Mouse (Mus musculus) layer of hippocampus, adult 11-12 months (tissue): ENCODE results near the gene Epo.
A peak's percentile ranks its signal among the peaks of the same experiment; 100 is the strongest.

Experiments used
- DNase-seq: peaks from one replicate; pipeline ENCODE4 v3.0.0; 2022; ENCODE audit warnings: low spot score

Gene Epo

DNA sequence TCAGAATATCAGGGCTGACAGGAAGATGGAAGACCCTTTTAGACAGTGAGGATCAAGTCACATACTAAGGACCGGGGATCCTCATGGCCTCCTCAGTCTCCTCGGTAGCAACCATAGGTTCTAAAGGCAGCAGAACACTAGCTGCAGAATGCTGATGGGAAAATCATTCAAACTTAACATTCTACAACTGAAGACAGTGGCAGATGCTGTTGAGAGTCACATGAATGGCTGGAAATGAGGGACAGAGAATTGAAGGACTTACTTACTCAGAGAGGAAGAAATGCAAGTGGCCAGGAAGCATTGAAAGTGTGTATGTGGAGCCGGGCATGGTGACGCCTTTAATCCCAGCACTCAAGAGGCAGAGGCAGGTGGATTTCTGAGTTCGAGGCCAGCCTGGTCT lies 56.1 kb downstream of the Epo start, which contains the start of gene Zan:
Zan (minus strand) TSS at position 101 of the 400 bp plus-strand sequence.
- DNase-seq: no peak

DNA sequence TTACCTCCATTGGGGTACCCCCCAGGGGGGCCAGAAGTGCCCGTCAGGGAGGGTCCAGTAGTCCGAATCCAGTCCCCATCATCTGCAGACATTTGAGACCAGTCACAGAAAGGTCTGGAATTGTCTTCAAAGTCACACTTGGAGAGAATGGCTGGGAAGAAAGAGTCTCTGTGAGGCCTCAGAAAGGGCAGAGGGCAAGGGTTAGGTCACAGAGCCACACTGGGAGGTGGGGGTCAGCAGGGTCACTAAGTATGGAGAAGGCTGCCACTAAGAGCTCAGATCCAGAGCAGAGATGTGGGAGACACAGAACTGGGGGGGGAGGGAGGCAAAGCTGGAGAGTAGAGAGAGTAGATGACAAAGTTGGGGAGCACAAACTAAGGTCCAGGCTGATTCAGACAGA lies 58.7 kb downstream of the Epo start:
- no peak for DNase-seq

DNA sequence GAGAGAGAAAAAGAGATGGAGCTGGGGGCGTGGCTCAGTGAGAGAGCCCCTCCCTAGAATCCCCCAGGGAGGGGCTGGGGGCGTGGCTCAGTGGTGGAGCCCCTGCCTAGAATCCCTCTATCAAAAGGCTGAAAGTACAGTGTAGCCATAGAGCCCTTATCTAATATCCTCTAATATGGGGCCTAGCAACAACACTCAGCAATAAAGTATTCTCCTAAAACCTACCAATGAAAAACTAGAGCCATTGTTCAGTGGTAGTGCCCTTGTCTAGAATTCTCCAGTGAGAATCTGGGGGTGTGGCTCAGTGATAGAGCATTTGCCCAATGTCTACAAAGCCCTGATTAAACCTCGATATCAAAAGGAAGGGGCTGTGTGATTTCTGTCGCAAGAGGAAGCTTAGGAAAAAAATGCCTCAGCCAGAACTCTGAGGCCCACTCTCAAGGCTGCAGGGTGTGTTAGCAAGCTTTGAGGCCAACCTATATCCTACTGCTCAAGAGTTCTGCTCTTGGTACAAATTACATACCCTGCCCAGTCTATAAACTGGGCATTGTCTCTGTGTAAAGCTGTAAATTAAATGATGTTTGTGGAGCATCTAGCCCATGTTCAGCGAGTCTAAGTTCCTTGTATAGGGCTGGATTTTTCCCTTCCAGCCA lies 60.7 kb downstream of the Epo start:
- no peak for DNase-seq

- no peak for DNase-seq
Measured at GRCm38 (mm10) chr5:137466946-137467345, 66.1 kb downstream of the Epo start.

DNA sequence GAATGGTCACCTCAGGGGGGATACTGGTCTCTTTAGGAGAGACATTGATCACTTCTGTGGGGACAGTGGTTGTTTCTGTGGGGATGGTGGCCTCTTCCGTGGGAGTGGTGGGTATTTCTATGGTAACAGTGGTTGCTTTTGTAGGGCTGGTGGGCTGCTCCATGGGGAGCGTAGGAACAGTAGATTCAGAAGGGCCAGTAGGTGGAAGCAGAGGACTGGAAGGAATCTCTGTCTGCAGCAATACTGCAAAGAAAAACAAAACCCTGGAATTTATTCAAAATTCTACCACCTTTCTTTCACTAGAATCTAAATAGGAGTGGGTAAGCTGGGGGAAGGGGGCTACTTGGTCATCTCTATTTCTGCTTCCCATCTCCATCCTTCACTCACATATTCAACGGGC lies 68.0 kb downstream of the Epo start:
- no peak for DNase-seq

DNA sequence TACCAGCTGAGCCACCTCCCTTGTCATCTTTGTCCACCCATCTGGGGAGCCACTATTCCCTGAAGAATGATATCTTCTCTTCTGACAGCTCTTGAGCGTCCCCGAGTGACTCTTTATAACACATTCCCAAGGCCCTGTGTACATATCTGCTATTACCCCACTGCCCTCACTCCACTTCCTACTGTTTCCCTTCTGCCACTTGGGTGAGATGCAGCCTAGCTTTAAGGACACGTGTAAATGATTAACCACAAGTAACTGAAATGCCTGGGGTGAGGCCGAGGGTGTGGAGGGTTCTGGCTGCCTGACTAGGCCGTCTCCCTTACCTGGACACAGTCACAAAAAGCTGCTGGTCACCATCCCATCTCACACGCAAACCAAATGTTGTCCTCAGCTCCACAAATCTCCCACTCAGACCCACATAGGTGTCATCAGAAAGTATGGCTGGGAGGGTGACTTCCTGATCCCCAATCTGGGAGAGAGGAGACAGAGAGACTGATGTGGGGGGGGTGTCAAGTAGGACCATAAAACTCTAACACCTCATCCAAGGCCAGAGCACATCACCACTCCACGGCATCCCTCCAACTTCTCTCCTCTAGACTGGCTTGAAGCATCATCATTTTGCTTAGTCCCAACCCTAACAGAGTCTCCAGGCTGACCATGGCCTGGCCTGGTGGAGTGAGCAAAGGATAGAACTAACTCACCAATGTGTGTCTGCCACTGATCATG lies 77.0 kb downstream of the Epo start:
- DNase-seq: no peak

DNA sequence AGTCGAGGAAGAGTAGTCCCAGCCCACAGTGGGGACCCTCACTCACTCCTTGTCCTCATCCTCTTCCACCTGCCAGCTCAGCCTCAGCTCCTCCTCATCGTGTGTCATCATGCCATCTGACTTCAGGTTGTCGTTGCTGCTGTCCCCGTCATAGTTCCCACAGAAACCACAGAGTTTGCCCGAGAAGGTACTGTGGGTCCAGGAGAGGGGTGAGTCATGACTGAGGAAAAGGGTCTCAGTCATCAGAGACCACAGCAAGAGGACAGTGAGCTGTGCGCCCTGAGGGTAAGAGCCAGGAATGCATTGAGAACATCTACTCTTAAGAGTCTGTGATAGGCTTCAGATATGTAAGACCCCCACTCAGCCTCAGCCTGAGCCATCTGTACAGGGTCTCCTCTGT lies 77.8 kb downstream of the Epo start:
- no peak for DNase-seq

DNA sequence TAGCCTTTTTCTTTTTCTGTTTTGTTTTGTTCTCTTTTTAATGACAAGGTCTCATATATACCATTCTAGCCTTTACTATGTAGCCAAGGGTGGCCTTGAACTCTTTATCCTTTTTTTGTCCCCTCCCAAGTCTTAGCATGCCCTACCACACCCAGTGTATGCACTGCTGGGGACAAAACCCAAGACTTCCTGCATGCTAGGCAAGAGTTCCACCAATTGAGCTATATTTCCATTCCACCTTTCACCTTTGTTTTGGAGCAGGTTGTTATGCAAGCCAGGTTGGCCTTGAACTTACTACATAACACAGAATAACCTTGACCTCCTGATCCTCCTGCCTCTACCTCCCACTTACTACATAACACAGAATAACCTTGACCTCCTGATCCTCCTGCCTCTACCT lies 87.5 kb downstream of the Epo start:
- no peak for DNase-seq

DNA sequence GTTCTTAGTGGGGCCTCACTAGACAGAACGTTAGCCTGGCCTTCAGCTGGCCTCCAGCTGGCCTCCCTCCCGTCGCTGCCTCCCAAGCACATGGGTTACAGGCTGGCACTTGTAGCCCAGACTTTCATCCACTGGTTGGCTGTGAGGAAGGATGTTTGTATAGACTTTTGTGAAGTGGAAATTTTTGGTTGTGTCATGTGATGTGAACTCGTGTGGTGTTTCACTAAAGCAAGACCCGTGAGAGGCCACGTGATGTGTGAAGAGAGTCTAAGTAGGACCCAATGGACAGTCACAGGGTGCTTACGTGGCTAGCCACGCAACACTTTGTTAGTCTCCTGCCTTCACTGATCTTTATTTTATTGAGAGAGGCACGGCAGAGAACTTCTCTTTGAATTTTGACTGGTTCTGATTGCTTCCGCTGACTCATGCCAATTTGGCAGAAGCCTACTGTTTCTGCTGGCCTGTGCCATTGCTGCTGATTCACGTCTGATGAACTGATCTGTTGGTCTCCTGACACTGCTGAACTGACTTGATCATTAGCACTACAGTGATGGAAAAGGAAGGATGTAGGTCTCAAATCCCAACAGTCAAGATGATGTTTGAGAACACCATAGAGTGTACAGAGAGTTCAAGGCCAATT lies 92.7 kb downstream of the Epo start:
- peak; percentile 4 for DNase-seq

- peak; percentile 26 for DNase-seq
Measured at GRCm38 (mm10) chr5:137433889-137434288, 99.2 kb downstream of the Epo start.
